Mouse (Mus musculus) heart, postnatal 14 days (tissue): ENCODE measurements around the gene Slc43a3. TPM values are rescaled to one million over a fixed set of nuclear protein-coding genes. Genes with fewer than 3 reads are reported as not detected.
A peak's percentile ranks its signal among the peaks of the same experiment; 100 is the strongest.
"Not testable (repeated sequence)": the region's sequence is repeated elsewhere in the genome, so short reads cannot be mapped to it uniquely, and the experiment has no call there.

Experiments used
- DNase-seq, 2 experiments: peaks; one replicate each; pipeline ENCODE4 v3.0.0; 2021 to 2022
- intact Hi-C: fragments of 180-260 bp; cut with DNase I; formaldehyde crosslinking; loops from one replicate; pipeline ENCODE4 v1.15.1; 2025
- long read RNA-seq, 2 experiments: library from polyadenylated mRNA; stranded (forward); transcript quantifications; one replicate each; pipeline ENCODE4 v2.0.0; 2021
- total RNA-seq, 2 experiments: library from RNA; stranded (reverse); gene quantifications; 2 replicates each; pipeline ENCODE4 v1.2.3; 2021

Slc43a3 gene
- 100 to 1,000 TPM; 101 to 105 TPM for total RNA-seq
- long read RNA-seq, experiment 1, transcript Slc43a3-201 (13 exons, 2,583 nt), result major isoform, 72 of 133 reads
- long read RNA-seq, experiment 1, partial matches to known transcripts, result 10 of 133 reads
- long read RNA-seq, experiment 1, other reads (novel, unspliced or antisense), result 51 of 133 reads
- long read RNA-seq, experiment 2, transcript Slc43a3-201 (13 exons, 2,583 nt), result major isoform, 45 of 78 reads
- long read RNA-seq, experiment 2, partial matches to known transcripts, result 7 of 78 reads
- long read RNA-seq, experiment 2, other reads (novel, unspliced or antisense), result 26 of 78 reads

DNA sequence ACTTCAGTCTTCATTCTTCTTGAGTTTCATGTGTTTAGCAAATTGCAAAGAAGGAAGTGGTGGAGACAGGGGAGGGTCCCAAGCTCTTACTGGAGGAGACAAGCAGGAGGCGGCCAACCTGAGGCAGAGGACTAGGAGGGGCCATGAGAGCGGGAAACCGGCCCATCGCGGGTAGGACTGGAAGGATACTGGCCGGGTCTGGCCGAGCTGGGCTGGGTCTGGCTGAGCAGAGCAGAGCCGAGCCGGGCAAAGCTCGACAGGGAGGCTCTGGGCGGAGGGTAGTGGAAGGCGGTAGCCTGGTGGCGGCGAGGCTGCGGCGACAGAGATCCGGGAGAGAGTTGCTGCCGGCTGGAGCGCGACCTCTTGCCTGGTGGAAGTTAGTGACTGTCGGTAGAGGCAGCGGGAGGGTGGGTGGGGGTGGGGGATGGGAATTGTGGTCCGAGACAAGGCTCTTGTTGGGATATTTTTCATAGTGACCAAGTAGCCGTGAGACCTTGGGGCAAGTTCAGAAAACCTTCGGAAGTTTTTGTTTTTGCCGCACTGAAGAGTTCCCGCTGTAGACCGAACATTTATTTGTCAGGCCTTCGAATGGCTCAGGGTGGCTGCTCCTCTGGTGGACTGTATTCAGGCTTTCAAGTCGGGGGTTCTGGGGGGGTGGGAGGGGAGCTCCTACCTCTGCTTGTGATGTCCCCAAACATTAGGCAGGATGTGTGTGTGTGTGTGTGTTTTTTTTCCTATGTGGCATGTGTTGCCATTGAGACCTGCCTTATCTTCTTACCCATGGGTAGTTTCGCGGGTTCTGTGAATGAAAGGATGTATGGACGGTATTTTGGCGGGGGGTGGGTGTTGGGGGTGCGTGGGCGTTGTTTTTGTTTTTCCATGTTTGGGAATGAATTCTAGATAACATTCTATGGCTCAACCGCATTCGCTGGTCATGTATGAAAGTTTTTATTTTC, at the start of gene Slc43a3:
Slc43a3 (plus strand) TSS at position 106 of the 956 bp plus-strand sequence.
- peak; percentile 88 to 92 for DNase-seq
- intact Hi-C loops, result loop anchor here (5.0 kb wide), 1 partner anchor 49 kb away; the partner anchor contains the start of gene Rtn4rl2

DNA sequence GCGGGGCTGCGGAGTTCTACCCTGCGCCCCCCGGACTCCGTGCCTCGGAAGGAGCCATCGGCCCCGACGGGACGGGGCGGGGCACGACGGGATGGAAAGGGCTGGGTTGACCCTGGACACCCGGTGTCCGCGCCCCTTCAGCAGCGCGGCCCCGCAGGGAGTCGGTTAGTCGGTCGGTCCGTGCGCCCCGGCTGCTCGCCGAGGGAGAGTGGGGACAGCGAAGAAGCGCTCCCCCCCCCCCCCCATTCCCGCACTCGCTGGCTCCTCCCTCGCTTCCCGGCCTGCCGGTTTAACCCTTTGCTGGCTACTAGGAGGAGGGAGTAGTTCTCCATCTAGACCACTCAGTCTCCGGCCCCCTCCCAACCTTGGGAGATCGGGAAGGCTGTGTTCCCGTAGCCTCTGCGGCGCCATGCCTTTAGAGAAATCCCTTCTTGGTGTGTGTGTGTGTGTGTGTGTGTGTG, 49.5 kb upstream of the Slc43a3 start:
- intact Hi-C loops, result loop anchor here (2.0 to 5.0 kb wide), 3 partner anchors 18 to 65 kb away; partner anchors contain the start of gene Slc43a3
- DNase-seq, result peak; percentile 55 to 57

GRCm38 (mm10) chr2:84887411-84888271, 48.7 kb upstream of the Slc43a3 start:
- intact Hi-C loops, result loop anchor here (2.0 to 5.0 kb wide), 4 partner anchors 19 to 65 kb away; partner anchors contain the start of gene Slc43a3

GRCm38 (mm10) chr2:84888657-84889315, 47.6 kb upstream of the Slc43a3 start:
- peak; percentile 79 to 86 for DNase-seq
- intact Hi-C loops, result loop anchor here (2.0 to 5.0 kb wide), 3 partner anchors 49 to 64 kb away; partner anchors contain the start of gene Slc43a3

More at GRCm38 (mm10) chr2:84887411-84888271, 48.7 kb upstream of the Slc43a3 start:
- peak in 1 of 2 experiments; percentile 34 for DNase-seq

DNA sequence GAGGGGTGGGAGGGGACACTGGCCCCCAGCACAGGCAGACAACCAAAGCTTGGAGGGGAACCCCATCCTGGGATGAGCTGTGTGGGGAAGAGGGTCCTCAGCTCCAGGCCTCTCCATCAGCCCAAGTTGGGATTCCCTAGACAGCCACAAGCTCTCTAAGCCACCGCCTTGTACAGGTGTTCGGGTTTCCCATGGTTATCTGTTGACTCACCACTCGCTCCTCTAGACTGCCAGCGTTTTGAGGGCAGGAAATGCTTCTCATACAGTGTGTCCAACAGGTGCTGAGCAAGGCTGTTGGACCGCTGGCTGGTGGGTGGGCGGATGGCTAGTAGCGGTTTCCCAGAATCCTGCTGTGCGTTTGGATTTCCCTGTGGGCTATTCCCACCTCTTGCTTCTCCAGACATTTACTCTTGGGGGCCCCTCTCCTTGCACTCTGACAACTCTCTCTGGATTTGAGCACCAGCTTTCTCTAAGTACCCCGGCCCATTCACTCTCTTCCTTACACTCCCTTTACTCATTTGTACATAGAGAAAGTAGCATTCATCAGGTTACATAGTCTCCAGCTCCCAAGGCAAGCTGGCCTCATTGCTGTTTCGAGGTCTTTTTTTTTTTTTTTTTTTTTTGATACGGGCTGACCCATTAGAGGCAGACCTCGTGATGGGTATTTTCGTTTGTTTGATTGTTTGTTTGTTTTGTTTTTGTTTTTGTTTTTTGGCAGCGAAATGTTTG, 46.9 kb upstream of the Slc43a3 start:
- peak in 1 of 2 experiments; percentile 28 for DNase-seq
- intact Hi-C loops, result loop anchor here (2.0 to 5.0 kb wide), 5 partner anchors 21 to 118 kb away; partner anchors contain the start of gene Slc43a3

DNA sequence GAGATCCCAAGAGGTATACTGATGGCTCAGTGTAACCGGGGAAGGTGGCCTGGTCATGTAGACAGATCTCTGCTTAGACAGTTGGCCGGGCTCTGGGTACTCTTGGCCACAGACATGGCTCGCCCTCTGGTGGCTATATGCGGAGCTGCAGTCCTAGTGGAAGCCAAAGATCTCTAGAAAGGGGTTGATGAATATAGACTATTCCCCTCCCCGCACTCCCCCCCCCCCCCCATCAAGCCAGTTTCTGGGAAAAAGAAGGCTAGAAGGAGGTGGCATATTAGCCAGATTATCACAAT, 46.4 kb upstream of the Slc43a3 start:
- intact Hi-C loops, result loop anchor here (2.0 to 5.0 kb wide), 2 partner anchors 21 to 117 kb away; no protein-coding TSS in a partner anchor
- DNase-seq, result peak; percentile 81 to 91

- intact Hi-C loops, result loop anchor here (5.0 kb wide), 1 partner anchor 114 kb away; no protein-coding TSS in a partner anchor
- no peak for DNase-seq
Observed at GRCm38 (mm10) chr2:84893359-84893758, 43.0 kb upstream of the Slc43a3 start.

GRCm38 (mm10) chr2:84895495-84896198, 40.7 kb upstream of the Slc43a3 start:
- intact Hi-C loops, result no loop called here
- DNase-seq, result no peak

DNA sequence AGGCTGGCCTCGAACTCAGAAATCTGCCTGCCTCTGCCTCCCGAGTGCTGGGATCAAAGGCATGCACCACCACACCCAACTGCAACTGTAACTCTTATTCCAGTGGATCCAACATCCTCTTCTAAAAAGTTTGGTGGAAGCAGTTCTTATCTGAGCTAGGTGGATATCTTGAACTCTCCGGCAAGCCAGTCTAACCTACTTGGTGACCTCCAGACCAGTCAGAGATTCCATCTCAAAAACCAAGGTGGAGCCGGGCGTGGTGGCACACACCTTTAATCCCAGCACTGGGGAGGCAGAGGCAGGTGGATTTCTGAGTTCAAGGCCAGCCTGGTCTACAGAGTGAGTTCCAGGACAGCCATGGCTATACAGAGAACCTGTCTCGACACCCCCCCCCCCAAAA, 39.7 kb upstream of the Slc43a3 start:
- intact Hi-C loops, DNase-seq: not testable (repeated sequence)

DNA sequence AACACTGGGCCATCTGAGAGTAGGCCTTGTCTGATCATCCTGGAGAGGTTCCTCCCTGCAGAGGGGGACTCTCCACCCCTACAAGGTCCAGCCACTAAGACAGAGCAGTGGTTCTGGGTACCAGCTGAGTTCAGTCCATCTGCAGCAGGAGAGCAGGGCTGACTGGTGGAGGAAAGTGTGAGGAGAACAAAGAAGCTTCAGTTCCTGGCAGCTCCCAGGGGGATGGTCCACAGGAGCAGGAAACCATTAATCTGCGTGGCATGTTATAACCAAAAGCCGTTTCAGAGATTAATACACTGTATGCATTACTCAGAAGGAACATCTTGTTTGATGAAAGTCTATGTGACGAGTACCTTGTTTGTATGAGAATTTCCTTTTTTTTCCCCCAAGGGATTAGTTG, 23.7 kb upstream of the Slc43a3 start:
- no peak for DNase-seq
- intact Hi-C loops, result no loop called here

- intact Hi-C loops, result no loop called here
- DNase-seq, result no peak
Observed at GRCm38 (mm10) chr2:84913881-84914280, 22.5 kb upstream of the Slc43a3 start.

DNA sequence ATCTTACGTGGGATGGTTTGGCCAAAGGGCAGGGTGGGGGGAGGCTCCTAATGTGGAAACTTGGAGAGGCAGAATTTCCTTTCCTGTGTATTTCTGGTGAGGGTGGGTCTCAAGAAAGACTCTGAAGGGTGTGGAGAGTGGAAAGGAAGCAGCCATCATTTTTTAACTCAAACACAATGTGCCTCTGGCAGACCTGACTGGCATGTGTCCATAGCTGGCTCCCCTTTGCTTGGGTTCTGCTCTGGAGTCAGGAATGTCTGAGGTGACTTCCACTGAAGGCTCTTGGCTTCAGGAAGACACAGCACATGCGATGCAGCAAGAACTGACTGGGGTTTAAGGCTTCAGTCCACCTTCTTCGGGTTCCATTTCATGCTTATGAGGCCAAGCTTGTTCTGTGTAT, 21.0 kb upstream of the Slc43a3 start:
- intact Hi-C loops, result no loop called here

DNA sequence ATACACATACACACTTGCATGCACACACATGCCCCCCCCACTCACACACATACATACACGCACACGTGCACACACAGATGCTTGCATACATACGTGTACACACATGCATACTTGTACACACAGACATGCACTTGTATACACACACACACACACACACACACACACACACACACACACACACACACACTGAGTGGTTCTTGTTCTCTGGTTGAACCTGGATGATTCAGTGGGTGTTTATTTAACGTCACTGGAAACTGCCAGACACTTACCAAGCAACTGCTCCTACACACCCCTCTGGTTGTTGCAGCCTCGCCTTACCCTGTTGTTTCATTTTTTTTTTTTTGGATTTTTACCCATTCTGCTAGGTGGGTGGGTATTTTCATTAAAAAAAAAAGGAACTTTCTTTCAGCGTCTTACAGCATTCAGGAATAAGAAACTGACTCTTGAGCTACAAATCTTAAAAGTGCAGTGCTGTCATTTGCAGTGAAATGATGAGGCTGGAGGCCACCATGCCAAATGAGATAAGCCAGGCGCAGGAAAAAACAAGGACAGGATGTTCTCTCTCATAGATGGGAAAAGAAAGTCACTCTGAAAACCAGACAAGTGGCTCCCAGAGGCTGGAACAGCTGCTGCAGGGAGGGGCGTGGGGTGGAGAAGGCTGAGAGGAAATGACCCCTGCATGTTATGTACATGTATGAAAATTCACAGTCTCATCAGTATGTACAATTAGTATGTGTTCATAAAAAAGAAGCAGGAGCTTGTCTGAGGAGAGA, 19.6 kb upstream of the Slc43a3 start:
- intact Hi-C loops, result no loop called here
- DNase-seq, result peak; percentile 72 to 76

More for the DNA sequence above, 21.0 kb upstream of the Slc43a3 start:
- peak; percentile 57 to 65 for DNase-seq

DNA sequence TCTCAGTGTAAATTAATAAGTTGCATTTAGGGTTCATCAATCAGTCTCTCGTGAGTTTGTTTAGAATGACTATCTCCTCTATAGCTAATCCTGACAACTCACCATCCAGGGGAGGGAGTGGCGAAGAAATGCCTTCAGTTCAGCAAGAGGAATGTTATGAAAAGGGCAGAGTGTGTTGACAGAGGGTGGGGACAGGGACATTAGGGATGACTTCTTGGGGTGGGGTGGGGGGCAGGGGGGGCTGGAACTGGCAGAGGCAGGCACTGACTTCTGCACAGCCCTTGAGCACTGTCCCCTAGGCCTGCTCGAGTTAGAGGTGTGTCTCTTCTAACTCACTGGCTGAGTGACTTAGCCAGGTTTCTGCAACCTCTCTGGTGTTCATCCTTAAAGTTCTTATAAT, 18.2 kb upstream of the Slc43a3 start:
- intact Hi-C loops, result no loop called here
- DNase-seq, result no peak

GRCm38 (mm10) chr2:84919601-84920108, 16.7 kb upstream of the Slc43a3 start:
- intact Hi-C loops, result no loop called here
- no peak for DNase-seq

DNA sequence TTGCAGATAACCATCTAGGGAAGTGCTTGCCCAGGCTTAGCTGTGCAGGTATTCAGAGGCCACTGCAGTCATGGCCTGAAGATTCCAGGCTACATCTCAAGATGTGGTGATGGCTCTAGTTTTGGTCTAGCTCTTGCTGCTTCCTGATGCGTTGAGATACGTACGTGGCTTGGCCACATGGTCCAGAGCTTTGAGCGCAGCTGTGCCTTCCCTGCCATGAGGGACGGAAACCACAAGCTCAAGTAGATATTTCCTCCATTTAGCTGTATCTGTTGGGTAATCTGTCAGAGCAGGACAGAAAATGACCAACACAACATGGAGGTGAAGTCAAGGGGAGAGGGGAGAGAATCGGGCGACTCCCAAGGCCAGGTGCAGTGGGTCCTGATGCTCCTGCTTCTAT, 6.2 kb upstream of the Slc43a3 start:
- DNase-seq, result no peak
- intact Hi-C loops, result no loop called here
